Mouse (Mus musculus): ENCODE results near the gene Pqbp1. TPM values are rescaled to one million over a fixed set of nuclear protein-coding genes. Genes with fewer than 3 reads are reported as not detected.
"Not testable (repeated sequence)": the region's sequence is repeated elsewhere in the genome, so short reads cannot be mapped to it uniquely, and the experiment has no call there.

Pqbp1 gene
- polyA plus RNA-seq, 1 experiment from 2014 or later, result 80.1 TPM

- H3K27me3 ChIP-seq (replicated peaks; ENCODE audit: insufficient read depth, low read length); H3K4me1 ChIP-seq (ENCODE audit: insufficient read depth, low read depth, low read length); ATAC-seq; H3K27ac ChIP-seq (ENCODE audit: low read length); H3K9ac ChIP-seq (replicated peaks; ENCODE audit: low read depth); H3K4me2 ChIP-seq (replicated peaks; ENCODE audit: low read depth, low read length); H3K9me3 ChIP-seq (ENCODE audit: low read length); H3K4me3 ChIP-seq (ENCODE audit: low read depth, low read length); DNase-seq (ENCODE audit: low spot score); H3K36me3 ChIP-seq (ENCODE audit: insufficient read depth, low read length): not testable (repeated sequence)
- 17% methylated on average over 3 of the region's 3 CpGs for WGBS
- TF ChIP-seq CTCF (IDR thresholded peaks at IDR 0.05), result peak; percentile 44
These were observed 16.6 kb upstream of the Pqbp1 start for GRCm38 (mm10) chrX:7915669-7916068.

GRCm38 (mm10) chrX:7910473-7910872 is 11.4 kb upstream of the Pqbp1 start:
- 59% methylated on average over 5 of the region's 6 CpGs for WGBS
- H3K9me3 ChIP-seq (ENCODE audit: low read length), result no peaks in the 10 kb centered on the region
- DNase-seq (ENCODE audit: low spot score) (no peak), ATAC-seq (no peak)
- H3K4me1 ChIP-seq (ENCODE audit: insufficient read depth, low read depth, low read length), result no peaks in the 10 kb centered on the region
- no peaks in the 10 kb centered on the region for H3K27me3 ChIP-seq (replicated peaks; ENCODE audit: insufficient read depth, low read length)
- H3K4me2 ChIP-seq (replicated peaks; ENCODE audit: low read depth, low read length), result no peak overlapping the region
- no peak overlapping the region for H3K9ac ChIP-seq (replicated peaks; ENCODE audit: low read depth)
- H3K36me3 ChIP-seq (ENCODE audit: insufficient read depth, low read length), result no peaks in the 10 kb centered on the region
- H3K27ac ChIP-seq (ENCODE audit: low read length), result no peak overlapping the region
- H3K4me3 ChIP-seq (ENCODE audit: low read depth, low read length), result no peak overlapping the region
- TF ChIP-seq EP300 (IDR thresholded peaks at IDR 0.05) (no peak), CTCF (IDR thresholded peaks at IDR 0.05) (no peak)

- not testable (repeated sequence) for H3K4me3 ChIP-seq (ENCODE audit: low read depth, low read length); H3K27ac ChIP-seq (ENCODE audit: low read length); H3K4me1 ChIP-seq (ENCODE audit: insufficient read depth, low read depth, low read length); H3K9ac ChIP-seq (replicated peaks; ENCODE audit: low read depth); H3K36me3 ChIP-seq (ENCODE audit: insufficient read depth, low read length); H3K27me3 ChIP-seq (replicated peaks; ENCODE audit: insufficient read depth, low read length); DNase-seq (ENCODE audit: low spot score); ATAC-seq; H3K9me3 ChIP-seq (ENCODE audit: low read length); H3K4me2 ChIP-seq (replicated peaks; ENCODE audit: low read depth, low read length)
- 84% methylated on average over 3 of the region's 4 CpGs for WGBS
These were observed 10.2 kb upstream of the Pqbp1 start, which contains the start of gene Gm10490 for GRCm38 (mm10) chrX:7909242-7909641. Gene Gm10490, plus strand, starts transcription at chrX:7909542.

- Histone ChIP-seq H3K27ac (ENCODE audit: low read length) (no peak within 1 kb of the TSS), H3K4me3 (ENCODE audit: low read depth, low read length) (no peak within 1 kb of the TSS), H3K9me3 (ENCODE audit: low read length) (no peaks in the 10 kb centered on the region), H3K9ac (replicated peaks; ENCODE audit: low read depth) (no peak within 1 kb of the TSS), H3K36me3 (ENCODE audit: insufficient read depth, low read length) (no peaks in the 10 kb centered on the region), H3K4me1 (ENCODE audit: insufficient read depth, low read depth, low read length) (no peaks in the 10 kb centered on the region), H3K27me3 (replicated peaks; ENCODE audit: insufficient read depth, low read length) (no peaks in the 10 kb centered on the region), H3K4me2 (replicated peaks; ENCODE audit: low read depth, low read length) (no peak within 1 kb of the TSS)
- TF ChIP-seq CTCF (IDR thresholded peaks at IDR 0.05), result no peak
- no peak for TF ChIP-seq EP300 (IDR thresholded peaks at IDR 0.05)
- no peak for ATAC-seq
- WGBS, result 89% methylated on average over 5 of the region's 5 CpGs
- DNase-seq (ENCODE audit: low spot score), result no peak
These were observed 8.7 kb upstream of the Pqbp1 start, which contains the start of gene Gm10491 for GRCm38 (mm10) chrX:7907735-7908134. Gene Gm10491, minus strand, starts transcription at chrX:7907835.

- Histone ChIP-seq H3K4me2 (replicated peaks; ENCODE audit: low read depth, low read length) (no peak overlapping the region), H3K9ac (replicated peaks; ENCODE audit: low read depth) (no peak overlapping the region), H3K36me3 (ENCODE audit: insufficient read depth, low read length) (no peaks in the 10 kb centered on the region), H3K4me3 (ENCODE audit: low read depth, low read length) (no peak overlapping the region), H3K27me3 (replicated peaks; ENCODE audit: insufficient read depth, low read length) (no peaks in the 10 kb centered on the region), H3K9me3 (ENCODE audit: low read length) (no peaks in the 10 kb centered on the region), H3K27ac (ENCODE audit: low read length) (no peak overlapping the region), H3K4me1 (ENCODE audit: insufficient read depth, low read depth, low read length) (no peaks in the 10 kb centered on the region)
- DNase-seq (ENCODE audit: low spot score), result no peak
- TF ChIP-seq EP300 (IDR thresholded peaks at IDR 0.05), result no peak
- no peak for TF ChIP-seq CTCF (IDR thresholded peaks at IDR 0.05)
- ATAC-seq, result no peak
- 89% methylated on average over 5 of the region's 5 CpGs for WGBS
These were observed 5.4 kb upstream of the Pqbp1 start for GRCm38 (mm10) chrX:7904441-7904840.

DNA sequence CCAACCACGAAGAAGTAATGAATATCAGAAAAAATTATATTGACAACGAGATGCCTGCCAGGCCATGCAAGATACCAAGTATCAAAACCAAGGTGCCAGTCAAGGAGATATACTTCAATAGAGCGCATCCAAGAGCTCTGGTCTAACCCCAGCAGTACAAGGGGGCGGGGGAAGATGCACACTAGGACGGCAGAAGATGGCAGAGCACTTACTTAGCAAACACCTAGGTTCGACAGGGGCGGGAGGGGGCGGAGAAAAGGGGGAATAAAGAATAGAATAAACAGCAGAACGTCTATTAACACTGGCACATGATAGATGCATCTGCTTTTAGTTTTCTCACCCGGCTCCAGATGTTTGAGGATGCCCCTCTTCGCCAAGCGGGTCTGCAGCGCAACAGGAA is 858 bp downstream of the Pqbp1 start:
- Histone ChIP-seq H3K4me3 (ENCODE audit: low read depth, low read length) (peak overlapping the region; percentile 54), H3K9ac (replicated peaks; ENCODE audit: low read depth) (no peak overlapping the region), H3K27me3 (replicated peaks; ENCODE audit: insufficient read depth, low read length) (no peaks in the 10 kb centered on the region), H3K27ac (ENCODE audit: low read length) (no peak overlapping the region), H3K4me2 (replicated peaks; ENCODE audit: low read depth, low read length) (peak overlapping the region; percentile 50), H3K4me1 (ENCODE audit: insufficient read depth, low read depth, low read length) (no peaks in the 10 kb centered on the region), H3K9me3 (ENCODE audit: low read length) (no peaks in the 10 kb centered on the region), H3K36me3 (ENCODE audit: insufficient read depth, low read length) (no peaks in the 10 kb centered on the region)
- no peak for ATAC-seq
- WGBS, result 16% methylated on average over 12 of the region's 13 CpGs
- no peak for DNase-seq (ENCODE audit: low spot score)
- TF ChIP-seq CTCF (IDR thresholded peaks at IDR 0.05) (no peak), EP300 (IDR thresholded peaks at IDR 0.05) (no peak)

All from lung, postnatal 0 days (tissue).